Mouse (Mus musculus): Measurements from ENCODE around the gene Tnpo2. TPM values are rescaled to one million over a fixed set of nuclear protein-coding genes. Genes with fewer than 3 reads are reported as not detected.
A peak's percentile ranks its signal among the peaks of the same experiment; 100 is the strongest.

Gene Tnpo2
- 100 to 1,000 TPM; 147 to 149 TPM for total RNA-seq (2021)

DNA sequence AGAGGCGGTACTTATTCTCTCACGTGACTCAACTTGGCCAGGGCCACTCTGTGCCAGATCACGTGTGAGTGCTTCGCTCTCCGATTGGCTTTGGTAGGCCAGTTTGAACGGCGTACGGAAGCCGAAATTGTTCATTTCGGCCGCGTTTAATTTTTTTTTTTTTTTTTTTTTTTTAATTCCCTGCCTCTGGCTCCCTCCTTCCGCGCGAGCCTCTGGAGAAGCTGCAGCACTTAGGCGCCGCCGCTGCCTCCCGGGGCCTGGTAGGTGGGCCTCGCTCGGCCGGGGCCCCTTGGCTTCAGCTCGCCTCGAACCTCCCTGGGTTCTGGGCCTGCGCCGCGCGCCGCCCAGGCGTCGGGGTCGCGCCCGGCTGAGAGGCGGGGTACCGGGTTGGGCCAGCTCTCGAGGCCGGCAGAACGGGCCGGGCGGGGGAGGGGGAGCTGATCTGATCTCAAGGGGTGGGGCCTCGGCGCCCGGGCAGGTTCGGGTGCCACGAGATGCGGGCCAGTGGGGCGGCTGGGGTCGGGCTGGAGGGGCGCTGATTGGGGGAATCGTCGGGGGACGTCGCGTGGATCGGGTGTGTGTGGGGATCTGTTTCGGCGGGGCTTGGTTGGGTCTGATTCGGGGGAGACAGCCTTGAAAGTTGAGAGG lies at the start of gene Tnpo2:
Gene Tnpo2 (plus strand): TSS at position 198 of the 648 bp plus-strand sequence.
- DNase-seq: peak; percentile 86 to 87

DNA sequence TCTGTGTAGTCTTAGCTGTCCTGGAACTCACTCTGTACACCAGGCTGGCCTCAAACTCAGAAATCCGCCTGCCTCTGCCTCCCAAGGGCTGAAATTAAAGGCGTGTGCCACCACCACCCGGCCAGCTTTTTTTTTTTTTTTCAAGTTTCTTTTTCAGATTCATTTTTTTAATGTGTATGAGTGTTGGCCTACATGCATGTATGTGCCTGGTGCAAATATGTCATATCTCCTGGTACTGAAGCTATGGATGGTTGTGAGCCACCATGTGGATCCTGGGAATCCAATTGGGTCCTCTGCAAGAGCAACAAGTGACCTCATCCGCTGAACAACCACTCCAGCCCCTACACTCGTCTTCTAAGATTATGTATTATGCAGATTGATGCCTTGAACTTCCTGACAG lies 49.3 kb upstream of the Tnpo2 start:
- no peak for DNase-seq

DNA sequence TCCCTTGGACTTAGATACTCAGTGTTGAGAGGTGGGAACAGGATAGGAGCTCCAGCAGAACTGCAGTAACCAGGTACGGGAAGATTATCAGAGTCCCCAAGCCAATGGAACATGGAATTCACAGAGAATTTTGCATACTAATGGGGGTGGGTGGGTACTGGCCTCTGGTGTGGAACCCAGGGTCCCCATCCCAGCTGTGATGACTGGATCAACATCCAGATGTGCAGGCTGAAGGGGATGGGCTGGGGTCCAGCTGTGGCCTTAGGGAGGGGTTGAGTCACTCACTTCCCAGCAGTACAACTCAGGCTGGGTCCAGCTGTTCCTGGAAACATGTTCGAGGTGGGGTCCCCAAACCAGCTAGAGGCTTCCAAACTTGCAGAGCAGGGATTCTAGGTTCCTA lies 48.8 kb upstream of the Tnpo2 start:
- DNase-seq: no peak

DNA sequence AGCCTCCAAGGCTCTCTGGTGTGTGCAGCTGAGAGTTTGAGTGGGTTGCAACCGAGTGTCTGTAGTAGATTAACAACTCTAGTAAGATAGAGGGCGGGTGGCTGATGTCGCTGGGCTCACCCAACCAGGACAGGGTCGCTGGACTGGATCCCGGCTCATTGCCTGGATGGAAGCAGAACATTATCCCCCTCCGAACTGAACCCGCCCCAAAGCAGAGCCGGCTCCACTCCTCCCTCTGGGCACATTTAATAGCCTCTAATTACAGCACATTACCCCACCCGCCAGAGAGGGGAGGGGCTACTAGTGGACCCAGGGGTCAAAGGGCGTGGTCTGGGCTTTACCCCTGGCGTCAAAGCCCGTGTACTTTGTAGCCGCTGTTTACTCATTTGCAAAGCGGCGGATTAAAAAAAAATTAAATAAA lies 47.4 kb upstream of the Tnpo2 start:
- DNase-seq: no peak

DNA sequence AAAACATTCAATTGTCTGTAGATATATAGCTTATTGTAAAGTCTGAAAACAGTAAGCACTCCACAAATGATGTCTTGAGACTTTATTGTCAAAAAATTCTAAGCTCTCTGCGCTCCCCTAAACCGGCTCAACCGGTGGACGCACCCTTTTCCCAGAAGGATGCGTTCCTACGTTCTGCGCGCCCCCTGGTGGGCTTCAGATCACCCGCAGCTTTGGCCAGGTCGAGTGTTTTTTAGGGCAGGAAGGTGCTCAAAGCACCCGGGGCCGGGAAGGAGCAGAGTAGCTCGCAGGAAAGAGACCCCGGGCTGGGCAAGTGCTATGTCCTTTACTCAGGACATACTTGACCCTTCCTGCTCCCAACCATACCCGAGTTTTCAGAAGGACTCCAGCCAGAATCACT lies 46.9 kb upstream of the Tnpo2 start:
- peak; percentile 83 to 86 for DNase-seq

DNA sequence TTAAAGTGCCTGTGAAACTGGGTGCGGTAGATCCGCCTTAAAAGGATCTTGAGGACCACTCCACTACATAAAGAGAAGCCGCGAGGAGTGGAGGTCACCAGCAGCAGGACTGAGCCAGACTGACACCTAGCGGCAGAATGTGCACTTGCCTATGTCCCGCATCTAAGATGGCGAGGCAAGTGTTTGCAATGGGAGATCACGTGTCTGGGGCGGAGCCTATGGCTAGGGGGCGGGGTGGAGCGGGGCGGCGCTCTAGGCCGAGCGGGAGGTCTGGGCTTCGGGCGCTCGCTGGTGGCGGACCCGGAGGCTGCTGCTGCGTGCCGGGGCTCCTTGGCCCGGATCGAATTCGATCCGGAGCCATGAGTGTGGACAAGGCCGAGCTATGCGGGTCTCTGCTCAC lies 46.4 kb upstream of the Tnpo2 start, which contains the start of gene Hook2:
Gene Hook2 (plus strand): TSS at position 255 of the 400 bp plus-strand sequence.
- peak; percentile 93 to 94 for DNase-seq

DNA sequence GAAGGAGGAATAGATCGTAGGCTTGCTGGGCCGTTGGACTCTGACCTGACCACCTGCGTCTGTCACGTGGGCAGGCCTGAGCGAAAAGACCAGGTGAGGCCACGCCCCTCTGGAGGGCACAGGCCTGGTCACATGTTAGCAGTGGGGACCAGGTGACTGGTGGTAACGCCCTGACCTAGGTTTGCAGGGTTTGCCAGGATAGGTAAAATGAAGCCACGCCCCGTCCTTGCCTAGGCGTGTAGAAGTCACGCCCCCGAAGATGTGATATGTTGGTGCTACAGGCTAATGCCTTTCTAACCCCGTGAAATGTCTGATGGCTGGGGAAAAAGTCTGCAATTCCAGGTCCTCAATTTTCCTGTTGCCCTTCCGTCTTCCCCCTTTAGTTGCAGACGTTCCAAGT lies 45.9 kb upstream of the Tnpo2 start:
- DNase-seq: no peak

DNA sequence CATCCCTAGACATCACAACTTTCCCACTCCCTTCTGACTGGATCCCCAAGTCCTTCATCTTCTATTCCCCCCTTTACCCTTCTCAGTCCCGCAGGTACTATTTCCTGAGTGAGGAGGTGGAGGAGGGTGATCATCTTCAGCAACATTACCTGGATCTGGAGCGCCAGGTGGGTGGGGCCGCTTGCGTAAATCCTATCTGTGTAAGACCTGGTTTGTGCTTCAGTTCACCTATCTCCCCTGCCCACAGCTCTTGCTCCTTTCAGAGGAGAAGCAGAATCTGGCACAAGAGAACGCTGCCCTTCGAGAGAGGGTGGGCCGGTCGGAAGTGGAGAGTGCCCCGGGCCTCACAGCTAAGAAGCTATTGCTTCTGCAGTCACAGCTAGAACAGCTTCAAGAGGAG lies 42.3 kb upstream of the Tnpo2 start:
- DNase-seq: no peak

DNA sequence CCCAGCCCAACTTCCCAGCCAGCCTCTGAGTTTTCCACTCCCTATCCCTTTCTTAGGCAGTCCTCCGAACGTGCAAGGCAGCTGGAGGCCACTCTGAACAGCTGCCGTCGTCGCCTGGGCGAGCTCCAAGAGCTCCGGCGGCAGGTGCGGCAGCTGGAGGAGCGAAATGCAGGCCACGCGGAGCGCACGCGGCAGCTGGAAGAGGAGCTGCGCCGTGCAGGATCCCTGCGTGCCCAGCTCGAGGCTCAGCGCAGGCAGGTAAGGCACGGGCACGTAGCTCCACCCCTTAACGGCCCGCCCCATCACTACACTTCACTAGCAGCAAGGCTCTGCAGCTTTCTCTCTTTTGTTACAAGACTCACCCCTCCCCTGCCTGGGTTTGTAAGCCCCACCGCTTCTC lies 41.0 kb upstream of the Tnpo2 start:
- DNase-seq: no peak

DNA sequence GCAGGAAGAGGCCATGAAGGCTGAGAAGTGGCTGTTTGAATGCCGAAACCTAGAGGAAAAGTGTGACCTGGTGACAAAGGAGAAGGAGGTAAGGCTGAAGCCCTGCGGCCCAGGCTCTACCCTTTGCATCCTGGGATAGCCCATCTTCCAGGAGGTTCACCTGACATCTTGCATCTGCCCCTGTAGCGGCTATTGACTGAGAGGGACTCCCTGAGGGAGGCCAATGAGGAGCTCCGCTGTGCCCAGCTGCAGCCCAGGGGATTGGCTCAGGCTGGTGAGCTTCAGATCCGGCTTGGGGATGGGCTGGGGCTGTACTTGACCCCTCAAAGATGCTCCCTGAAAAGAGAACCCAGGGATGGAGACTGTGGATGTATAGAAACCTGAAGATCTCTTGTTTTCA lies 39.7 kb upstream of the Tnpo2 start:
- DNase-seq: no peak

DNA sequence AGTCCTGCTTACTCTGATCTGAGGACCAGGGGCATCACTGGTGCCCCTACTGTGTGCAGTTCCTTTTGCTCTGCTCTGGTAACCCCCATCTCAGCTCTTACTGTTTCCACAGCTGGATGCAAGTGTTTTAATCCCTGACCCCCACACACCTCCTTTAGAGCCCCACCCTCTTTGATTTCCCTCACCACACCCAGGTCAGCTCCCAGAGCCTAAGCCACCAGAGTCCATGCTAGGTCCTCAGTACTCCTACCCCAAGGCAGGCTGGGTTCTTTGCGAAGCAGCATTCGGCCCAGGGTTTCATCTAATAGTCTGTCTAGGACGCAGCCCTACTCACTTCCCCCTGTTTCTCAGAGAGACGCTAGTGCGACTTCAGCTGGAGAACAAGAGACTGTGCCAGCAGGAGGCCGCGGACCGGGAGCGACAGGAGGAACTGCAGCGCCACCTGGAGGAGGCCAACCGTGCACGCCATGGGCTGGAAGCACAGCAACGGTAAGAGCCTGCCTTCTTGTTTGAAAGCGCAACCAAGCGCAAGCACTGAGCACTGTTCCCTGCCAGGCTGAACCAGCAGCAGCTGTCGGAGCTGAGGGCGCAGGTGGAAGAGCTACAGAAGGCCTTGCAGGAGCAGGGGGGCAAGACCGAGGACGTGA lies 38.9 kb upstream of the Tnpo2 start:
- DNase-seq: peak; percentile 88 to 89

DNA sequence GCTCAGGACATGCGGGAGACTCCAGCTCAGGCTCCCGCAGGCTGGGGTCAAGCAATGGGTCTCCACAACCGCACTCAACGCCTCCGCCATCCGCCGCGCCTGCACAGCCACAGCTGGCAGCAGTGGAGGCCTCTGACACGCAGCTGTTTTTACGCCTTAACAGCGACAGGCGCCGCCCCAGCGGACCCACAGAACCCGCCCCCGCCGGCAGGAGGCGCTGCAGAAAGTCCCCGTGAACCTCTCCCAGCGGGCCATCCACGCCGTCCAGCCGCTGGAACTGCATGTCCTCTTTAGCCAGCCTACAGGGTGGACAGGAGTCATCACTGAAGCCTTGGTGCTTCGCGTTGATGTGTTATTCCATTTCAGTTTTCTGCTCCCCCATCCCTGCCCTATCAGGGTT lies 29.0 kb upstream of the Tnpo2 start:
- DNase-seq: no peak

DNA sequence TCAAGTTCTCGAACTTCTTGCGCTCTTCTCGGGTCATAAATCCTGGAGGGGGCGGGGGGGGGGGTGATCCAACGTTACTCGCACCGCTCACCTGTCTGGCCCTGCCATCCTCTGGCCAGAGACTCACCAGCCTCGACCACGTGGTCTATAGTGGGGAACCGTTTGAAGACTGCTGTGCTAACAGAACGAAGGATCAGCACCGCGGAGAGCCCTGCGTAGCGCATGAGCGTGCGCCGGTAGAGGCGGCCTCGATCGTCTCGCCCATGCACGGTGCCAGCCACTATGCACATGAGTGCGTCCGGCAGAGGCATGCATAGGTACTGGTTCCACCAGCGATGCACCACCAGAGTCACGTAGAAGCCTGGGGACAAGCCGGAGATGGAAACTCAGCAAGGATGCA lies 25.5 kb upstream of the Tnpo2 start:
- no peak for DNase-seq

DNA sequence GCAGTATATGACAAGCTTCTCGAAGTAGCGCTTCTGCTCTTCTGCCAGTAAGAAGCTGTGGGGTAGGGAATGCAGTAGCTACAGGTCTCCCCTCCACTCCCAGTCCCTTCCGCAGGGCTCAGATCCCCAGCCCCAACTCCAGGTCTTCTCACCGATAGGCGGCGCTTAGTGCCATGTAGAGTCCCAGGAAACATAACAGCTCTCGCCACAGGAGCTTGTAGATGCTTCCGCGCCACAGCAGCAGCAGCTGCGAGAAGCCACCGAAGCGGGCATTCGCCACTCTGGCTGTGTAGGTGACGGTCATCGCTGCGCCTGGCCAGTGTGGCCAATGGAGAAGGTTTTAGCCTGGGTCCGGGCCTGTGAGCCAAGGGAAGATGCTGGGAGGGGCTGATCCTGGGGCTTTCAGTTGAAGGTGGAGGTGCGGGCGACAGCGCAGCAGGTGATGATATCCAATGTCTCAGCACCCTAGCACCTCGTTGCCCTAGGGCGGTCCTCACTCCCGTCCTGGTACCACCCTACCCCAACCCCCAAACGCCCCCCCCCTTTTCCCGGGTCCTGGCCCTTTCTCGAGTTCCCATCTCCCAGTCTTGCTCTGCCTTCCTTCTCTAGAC lies 23.4 kb upstream of the Tnpo2 start:
- peak; percentile 63 to 75 for DNase-seq

DNA sequence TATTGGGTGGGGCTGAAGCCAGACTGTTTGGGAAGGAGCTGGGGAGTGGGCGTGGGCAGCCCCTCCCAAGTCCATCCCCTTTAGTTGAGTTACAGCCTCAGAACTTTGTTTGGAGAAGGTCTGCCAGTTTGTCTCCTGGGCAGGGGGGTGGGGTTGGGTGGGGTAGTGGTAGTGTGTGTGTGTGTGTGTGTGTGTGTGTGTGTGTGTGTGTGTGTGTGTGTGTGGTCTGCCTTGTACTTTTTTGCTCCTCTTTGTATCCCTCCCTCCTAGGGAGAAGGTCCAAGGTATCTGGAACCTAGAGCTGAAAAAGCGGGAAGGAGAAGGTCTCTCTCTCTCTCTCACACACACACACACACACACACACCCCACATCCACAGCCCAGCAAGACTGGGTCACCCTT lies 22.3 kb upstream of the Tnpo2 start, which contains the start of gene Best2:
Gene Best2 (minus strand): TSS at position 101 of the 400 bp plus-strand sequence.
- DNase-seq: no peak

DNA sequence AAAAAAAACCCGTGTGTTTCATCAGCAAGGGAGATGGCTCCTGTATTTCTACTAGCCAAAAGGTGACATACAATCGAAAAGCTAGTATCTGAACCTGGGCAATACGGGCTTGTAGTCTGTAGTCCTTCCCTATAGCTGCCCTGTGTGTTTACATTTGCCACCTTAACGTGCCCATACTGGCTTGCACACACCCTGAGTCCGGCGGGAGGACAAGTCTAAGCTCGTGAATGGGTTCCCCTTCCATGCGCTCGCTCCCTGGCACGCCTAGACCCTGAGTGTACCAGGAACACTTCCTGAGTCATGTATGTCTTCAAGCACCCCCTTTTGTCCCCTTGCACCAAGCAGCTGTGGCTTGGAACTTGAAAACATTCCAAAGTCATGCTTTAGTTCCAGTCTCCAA lies 20.0 kb upstream of the Tnpo2 start:
- DNase-seq: no peak

DNA sequence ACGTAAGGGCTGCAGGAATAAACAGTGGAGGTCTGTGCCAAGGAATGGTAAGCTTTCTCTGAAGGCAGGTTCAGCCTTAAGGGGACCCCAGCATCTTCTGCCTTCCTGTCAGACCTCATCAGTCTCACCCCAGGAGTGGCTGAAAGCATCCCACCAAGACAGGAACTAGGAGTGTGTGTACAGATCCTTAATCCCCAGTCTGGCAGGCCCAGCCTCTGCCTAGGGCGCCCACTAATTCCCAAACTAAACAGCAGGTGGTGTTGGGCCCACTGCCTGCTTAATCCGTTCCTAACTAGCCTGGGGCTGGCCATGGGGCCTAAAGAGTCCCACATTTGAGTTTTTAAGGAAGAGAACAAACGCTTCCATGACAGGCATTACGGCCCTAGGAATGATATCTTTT lies 19.5 kb upstream of the Tnpo2 start:
- DNase-seq: no peak

DNA sequence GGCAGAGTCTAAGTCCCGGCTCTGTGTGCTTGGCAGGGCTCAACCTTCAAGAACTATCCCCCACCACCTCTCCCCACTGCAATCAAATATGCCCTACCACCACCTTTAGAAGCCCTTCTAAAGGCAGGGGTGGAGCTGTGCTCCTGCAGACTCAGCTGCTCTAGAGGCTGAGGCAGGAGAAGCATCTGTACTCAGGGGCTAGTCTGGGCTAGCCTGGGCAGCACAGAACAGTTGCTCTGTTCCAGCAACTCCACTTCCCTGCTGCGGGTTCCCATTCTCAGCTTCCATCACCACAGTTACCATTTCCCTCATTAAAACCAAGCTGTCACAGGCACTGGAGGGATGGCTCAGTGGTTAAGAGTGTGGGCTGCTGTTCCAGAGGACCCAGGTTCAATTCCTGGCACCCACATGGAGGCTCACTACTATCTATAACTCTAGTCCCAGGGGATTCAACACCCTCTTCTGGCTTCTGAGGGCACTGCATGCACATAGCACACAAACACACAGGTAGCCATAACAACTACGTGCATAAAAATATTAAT lies 15.1 kb upstream of the Tnpo2 start:
- DNase-seq: no peak

DNA sequence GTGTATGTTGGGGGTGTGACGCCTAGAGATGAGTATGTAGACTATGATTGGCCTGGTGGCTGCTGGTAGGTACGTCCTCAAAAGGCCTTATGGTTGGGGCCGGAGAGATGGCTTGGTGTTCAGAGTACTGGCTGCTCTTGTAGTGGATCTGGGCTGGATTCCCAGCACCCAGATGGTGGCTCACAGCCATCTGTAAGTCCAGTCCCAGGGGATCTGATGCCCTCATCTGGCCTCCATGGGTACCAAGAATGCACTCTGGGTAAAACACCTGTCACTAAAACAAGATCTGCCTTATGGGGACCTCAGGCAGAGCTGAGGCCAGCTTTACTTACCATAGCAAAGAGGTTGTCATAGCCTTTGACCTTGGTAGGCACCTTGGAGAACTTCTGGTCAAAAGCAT lies 12.9 kb upstream of the Tnpo2 start:
- no peak for DNase-seq

DNA sequence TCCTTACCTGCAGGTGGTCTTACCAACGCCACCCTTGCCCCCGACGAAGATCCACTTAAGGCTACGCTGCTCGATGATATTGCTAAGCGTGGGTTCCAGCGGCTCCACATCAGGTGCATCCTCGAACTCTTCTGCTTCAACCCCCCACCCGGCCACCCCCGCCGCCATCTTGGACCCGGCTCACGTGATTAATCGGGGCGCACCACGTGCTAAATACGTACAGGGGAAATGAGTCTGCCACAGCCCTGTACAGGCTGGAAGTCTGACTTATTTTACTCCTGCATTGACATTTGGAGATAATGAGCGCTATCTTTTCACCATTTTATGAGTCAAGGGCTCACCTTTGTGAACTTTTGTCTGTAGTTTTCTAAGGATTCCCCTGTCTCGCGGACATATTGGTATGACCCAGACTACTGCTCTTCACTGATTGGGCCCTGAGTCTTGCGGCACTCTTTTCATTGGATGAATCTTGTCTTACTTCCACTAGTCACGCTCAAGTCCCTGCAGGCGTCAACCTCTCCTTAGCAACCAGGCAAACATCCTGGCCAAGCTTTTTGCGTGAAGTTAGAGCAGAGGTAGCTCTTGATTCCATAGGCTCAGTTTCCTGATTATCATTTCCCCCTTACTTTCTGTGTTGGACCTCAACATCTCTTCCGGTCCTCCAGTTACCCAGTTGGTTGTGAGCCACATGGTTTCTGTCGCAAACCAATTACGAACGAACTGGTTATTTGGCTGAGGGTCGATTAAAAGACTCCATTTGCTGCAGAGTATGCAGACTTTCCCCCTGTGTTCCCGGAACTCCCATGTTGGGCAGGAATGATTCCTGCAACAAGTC lies 11.4 kb upstream of the Tnpo2 start, which contains the start of gene Asna1:
Gene Asna1 (minus strand): TSS at position 184 of the 835 bp plus-strand sequence.
- DNase-seq: peak; percentile 79 to 80

DNA sequence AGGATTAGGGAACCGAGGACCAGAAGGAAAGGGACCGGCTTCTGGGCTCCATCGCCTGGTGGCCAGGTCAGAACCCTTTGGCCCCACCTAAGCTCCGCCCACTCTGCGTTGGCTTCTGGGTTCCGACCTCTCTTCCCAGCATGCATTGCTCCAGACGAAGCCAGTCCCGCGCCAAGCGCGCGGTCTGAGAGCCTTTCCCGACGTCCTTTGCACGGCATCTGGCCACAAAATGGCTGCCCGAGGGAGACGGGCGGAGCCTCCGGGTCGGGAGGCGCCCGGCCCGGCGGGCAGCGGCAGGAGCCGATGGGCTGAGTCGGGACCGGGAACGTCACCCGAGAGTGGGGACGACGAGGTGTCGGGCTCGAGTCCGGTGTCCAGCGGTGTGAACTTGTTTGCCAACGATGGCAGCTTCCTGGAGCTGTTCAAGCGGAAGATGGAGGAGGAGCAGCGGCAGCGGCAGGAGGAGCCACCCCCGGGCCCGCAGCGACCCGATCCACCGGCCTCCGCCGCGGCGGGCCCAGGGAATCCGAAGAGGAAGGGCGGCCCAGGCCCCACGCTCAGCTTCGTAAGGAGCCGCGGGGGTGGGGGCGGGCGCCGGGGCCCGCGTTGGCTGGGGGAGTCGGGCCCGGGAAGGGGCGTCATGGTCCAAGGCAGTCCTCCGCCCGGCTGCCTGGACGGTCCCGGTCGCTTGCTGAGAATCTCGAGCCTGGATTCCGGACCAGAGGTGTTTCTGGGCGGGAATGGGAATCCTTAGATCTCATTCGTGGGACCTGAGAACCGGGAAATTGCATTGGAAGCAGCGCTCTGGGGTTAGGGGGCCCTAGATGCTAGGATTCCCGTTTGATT lies 9.8 kb upstream of the Tnpo2 start, which contains the start of gene Trir:
Gene Trir (plus strand): TSS at position 154 of the 846 bp plus-strand sequence.
- peak; percentile 96 to 97 for DNase-seq

DNA sequence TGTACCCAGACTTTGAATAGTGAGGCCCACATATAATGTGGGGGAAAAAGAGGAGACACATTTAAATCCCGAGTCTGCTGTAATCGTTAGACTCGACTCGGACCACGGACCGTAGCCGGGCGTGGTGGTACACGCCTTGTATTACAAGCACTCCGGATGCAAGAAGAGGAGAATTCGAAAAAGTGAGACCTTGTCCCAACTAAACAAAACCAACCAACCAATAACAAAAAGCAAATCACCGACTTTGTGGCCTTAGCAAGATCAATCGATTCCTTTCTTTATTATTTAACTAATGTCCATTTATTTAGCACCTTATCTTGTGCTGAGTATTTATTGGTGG lies 9.2 kb upstream of the Tnpo2 start:
- no peak for DNase-seq
